Mouse (Mus musculus): ENCODE measurements around the gene Limch1. TPM values are rescaled to one million over a fixed set of nuclear protein-coding genes. Genes with fewer than 3 reads are reported as not detected.

Gene Limch1
- polyA plus RNA-seq, 1 experiment from 2014 or later, result 13.0 TPM

DNA sequence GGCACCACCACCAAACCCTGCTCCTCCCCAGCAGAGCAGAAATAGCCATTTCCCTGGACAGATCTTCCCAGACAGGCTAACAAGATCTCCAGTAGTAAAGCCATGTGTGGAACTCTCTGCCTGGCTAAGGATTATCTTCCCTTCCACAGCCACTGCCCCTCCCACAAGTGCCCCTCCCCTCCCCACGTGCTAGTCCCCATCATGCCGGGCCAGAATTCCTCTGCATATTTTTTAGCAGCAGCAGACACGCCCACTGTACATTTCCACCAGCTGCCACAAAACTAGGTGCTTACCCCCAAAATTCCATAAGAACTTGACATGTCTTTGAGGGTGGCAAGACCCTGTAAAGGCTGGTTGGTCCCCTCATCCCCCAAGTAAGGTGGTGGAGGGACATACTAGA is 284.3 kb downstream of the Limch1 start:
- H3K27ac ChIP-seq (ENCODE audit: low read length), result no peak overlapping the region

GRCm38 (mm10) chr5:67032601-67033000 is 287.0 kb downstream of the Limch1 start:
- Histone ChIP-seq H3K4me2 (ENCODE audit: low read depth, low read length) (no peak overlapping the region), H3K9ac (ENCODE audit: low read length) (no peak overlapping the region), H3K9me3 (replicated peaks; ENCODE audit: control insufficient read depth, low read length) (no peaks in the 10 kb centered on the region), H3K27ac (ENCODE audit: low read length) (no peak overlapping the region), H3K36me3 (ENCODE audit: control insufficient read depth, insufficient read depth, low read length) (no peaks in the 10 kb centered on the region), H3K4me1 (ENCODE audit: control insufficient read depth, insufficient read depth, low read length) (no peaks in the 10 kb centered on the region), H3K4me3 (replicated peaks; ENCODE audit: low read length) (no peak overlapping the region), H3K27me3 (ENCODE audit: control insufficient read depth, insufficient read depth, low read length) (no peaks in the 10 kb centered on the region)
- ATAC-seq (ENCODE audit: insufficient read depth, low FRiP score), result no peak
- 59% methylated on average over 7 of the region's 7 CpGs for WGBS

More for the DNA sequence above, 284.3 kb downstream of the Limch1 start:
- Histone ChIP-seq H3K36me3 (ENCODE audit: control insufficient read depth, insufficient read depth, low read length) (no peaks in the 10 kb centered on the region), H3K4me1 (ENCODE audit: control insufficient read depth, insufficient read depth, low read length) (no peaks in the 10 kb centered on the region), H3K4me2 (ENCODE audit: low read depth, low read length) (no peak overlapping the region), H3K9ac (ENCODE audit: low read length) (no peak overlapping the region), H3K4me3 (replicated peaks; ENCODE audit: low read length) (no peak overlapping the region), H3K27me3 (ENCODE audit: control insufficient read depth, insufficient read depth, low read length) (no peaks in the 10 kb centered on the region), H3K9me3 (replicated peaks; ENCODE audit: control insufficient read depth, low read length) (no peaks in the 10 kb centered on the region)
- WGBS, result 39% methylated on average over 3 of the region's 3 CpGs
- ATAC-seq (ENCODE audit: insufficient read depth, low FRiP score), result no peak

GRCm38 (mm10) chr5:67043932-67044331 is 298.3 kb downstream of the Limch1 start:
- H3K4me2 ChIP-seq (ENCODE audit: low read depth, low read length), result no peak overlapping the region
- no peaks in the 10 kb centered on the region for H3K36me3 ChIP-seq (ENCODE audit: control insufficient read depth, insufficient read depth, low read length)
- no peak overlapping the region for H3K4me3 ChIP-seq (replicated peaks; ENCODE audit: low read length)
- no peaks in the 10 kb centered on the region for H3K9me3 ChIP-seq (replicated peaks; ENCODE audit: control insufficient read depth, low read length)
- no peak overlapping the region for H3K27ac ChIP-seq (ENCODE audit: low read length)
- no peak for ATAC-seq (ENCODE audit: insufficient read depth, low FRiP score)
- no peak overlapping the region for H3K9ac ChIP-seq (ENCODE audit: low read length)
- WGBS, result 70% methylated on average over 8 of the region's 9 CpGs
- H3K4me1 ChIP-seq (ENCODE audit: control insufficient read depth, insufficient read depth, low read length), result no peaks in the 10 kb centered on the region
- no peaks in the 10 kb centered on the region for H3K27me3 ChIP-seq (ENCODE audit: control insufficient read depth, insufficient read depth, low read length)

- ATAC-seq (ENCODE audit: insufficient read depth, low FRiP score), result no peak
These were observed 302.4 kb downstream of the Limch1 start for GRCm38 (mm10) chr5:67048003-67048402.

GRCm38 (mm10) chr5:67057803-67058202 is 312.2 kb downstream of the Limch1 start:
- Histone ChIP-seq H3K27me3 (ENCODE audit: control insufficient read depth, insufficient read depth, low read length) (no peaks in the 10 kb centered on the region), H3K9ac (ENCODE audit: low read length) (no peak overlapping the region), H3K9me3 (replicated peaks; ENCODE audit: control insufficient read depth, low read length) (no peaks in the 10 kb centered on the region), H3K27ac (ENCODE audit: low read length) (no peak overlapping the region), H3K4me1 (ENCODE audit: control insufficient read depth, insufficient read depth, low read length) (no peaks in the 10 kb centered on the region), H3K4me3 (replicated peaks; ENCODE audit: low read length) (no peak overlapping the region), H3K4me2 (ENCODE audit: low read depth, low read length) (no peak overlapping the region), H3K36me3 (ENCODE audit: control insufficient read depth, insufficient read depth, low read length) (no peaks in the 10 kb centered on the region)
- WGBS, result 86% methylated on average over 6 of the region's 6 CpGs
- no peak for ATAC-seq (ENCODE audit: insufficient read depth, low FRiP score)

More at GRCm38 (mm10) chr5:67048003-67048402, 302.4 kb downstream of the Limch1 start:
- Histone ChIP-seq H3K4me2 (ENCODE audit: low read depth, low read length) (no peak overlapping the region), H3K9ac (ENCODE audit: low read length) (no peak overlapping the region), H3K36me3 (ENCODE audit: control insufficient read depth, insufficient read depth, low read length) (no peaks in the 10 kb centered on the region), H3K27me3 (ENCODE audit: control insufficient read depth, insufficient read depth, low read length) (no peaks in the 10 kb centered on the region), H3K4me1 (ENCODE audit: control insufficient read depth, insufficient read depth, low read length) (no peaks in the 10 kb centered on the region), H3K4me3 (replicated peaks; ENCODE audit: low read length) (no peak overlapping the region), H3K27ac (ENCODE audit: low read length) (no peak overlapping the region), H3K9me3 (replicated peaks; ENCODE audit: control insufficient read depth, low read length) (no peaks in the 10 kb centered on the region)
- WGBS, result 9% methylated on average over 4 of the region's 4 CpGs

DNA sequence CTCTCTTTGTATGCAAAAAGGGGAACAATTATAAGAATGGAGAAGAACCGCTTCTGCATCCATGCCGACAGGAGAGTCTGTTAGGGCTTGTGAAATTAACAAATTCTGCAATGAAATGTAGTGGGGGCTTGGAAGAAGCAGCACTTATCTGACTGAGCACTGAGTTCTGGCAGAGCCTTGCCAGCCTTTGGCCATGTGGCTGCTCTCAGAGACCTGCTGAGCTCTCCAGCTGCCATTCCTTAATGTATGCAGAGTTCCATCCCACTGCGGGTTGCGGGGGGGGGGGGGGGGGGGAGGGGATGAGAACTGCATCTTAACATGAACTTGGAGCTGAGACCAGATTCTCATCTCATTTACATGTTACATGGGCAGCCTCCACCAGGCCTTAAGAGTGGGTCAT is 314.9 kb downstream of the Limch1 start:
- Histone ChIP-seq H3K27me3 (ENCODE audit: control insufficient read depth, insufficient read depth, low read length) (no peaks in the 10 kb centered on the region), H3K4me1 (ENCODE audit: control insufficient read depth, insufficient read depth, low read length) (no peaks in the 10 kb centered on the region), H3K4me3 (replicated peaks; ENCODE audit: low read length) (no peak overlapping the region), H3K27ac (ENCODE audit: low read length) (no peak overlapping the region), H3K36me3 (ENCODE audit: control insufficient read depth, insufficient read depth, low read length) (no peaks in the 10 kb centered on the region), H3K9me3 (replicated peaks; ENCODE audit: control insufficient read depth, low read length) (no peaks in the 10 kb centered on the region), H3K9ac (ENCODE audit: low read length) (no peak overlapping the region), H3K4me2 (ENCODE audit: low read depth, low read length) (no peak overlapping the region)
- WGBS, result 53% methylated on average over 3 of the region's 4 CpGs
- ATAC-seq (ENCODE audit: insufficient read depth, low FRiP score), result no peak

GRCm38 (mm10) chr5:67063596-67063995 is 318.0 kb downstream of the Limch1 start:
- no peak overlapping the region for H3K9ac ChIP-seq (ENCODE audit: low read length)
- H3K4me1 ChIP-seq (ENCODE audit: control insufficient read depth, insufficient read depth, low read length), result no peaks in the 10 kb centered on the region
- H3K4me2 ChIP-seq (ENCODE audit: low read depth, low read length), result no peak overlapping the region
- WGBS, result 73% methylated on average over 9 of the region's 9 CpGs
- no peak for ATAC-seq (ENCODE audit: insufficient read depth, low FRiP score)
- no peaks in the 10 kb centered on the region for H3K27me3 ChIP-seq (ENCODE audit: control insufficient read depth, insufficient read depth, low read length)
- no peak overlapping the region for H3K4me3 ChIP-seq (replicated peaks; ENCODE audit: low read length)
- no peaks in the 10 kb centered on the region for H3K9me3 ChIP-seq (replicated peaks; ENCODE audit: control insufficient read depth, low read length)
- H3K27ac ChIP-seq (ENCODE audit: low read length), result no peak overlapping the region
- H3K36me3 ChIP-seq (ENCODE audit: control insufficient read depth, insufficient read depth, low read length), result no peaks in the 10 kb centered on the region

- Histone ChIP-seq H3K9me3 (replicated peaks; ENCODE audit: control insufficient read depth, low read length) (no peaks in the 10 kb centered on the region), H3K4me3 (replicated peaks; ENCODE audit: low read length) (no peak overlapping the region), H3K27me3 (ENCODE audit: control insufficient read depth, insufficient read depth, low read length) (0 out of 2 replicates have a peak, but pooled peaks cover 8% of the 10 kb centered on the region), H3K27ac (ENCODE audit: low read length) (no peak overlapping the region), H3K4me2 (ENCODE audit: low read depth, low read length) (no peak overlapping the region), H3K36me3 (ENCODE audit: control insufficient read depth, insufficient read depth, low read length) (no peaks in the 10 kb centered on the region), H3K9ac (ENCODE audit: low read length) (no peak overlapping the region), H3K4me1 (ENCODE audit: control insufficient read depth, insufficient read depth, low read length) (no peaks in the 10 kb centered on the region)
- ATAC-seq (ENCODE audit: insufficient read depth, low FRiP score), result no peak
- WGBS, result 37% methylated on average over 6 of the region's 6 CpGs
These were observed 337.5 kb downstream of the Limch1 start for GRCm38 (mm10) chr5:67083117-67083516.

DNA sequence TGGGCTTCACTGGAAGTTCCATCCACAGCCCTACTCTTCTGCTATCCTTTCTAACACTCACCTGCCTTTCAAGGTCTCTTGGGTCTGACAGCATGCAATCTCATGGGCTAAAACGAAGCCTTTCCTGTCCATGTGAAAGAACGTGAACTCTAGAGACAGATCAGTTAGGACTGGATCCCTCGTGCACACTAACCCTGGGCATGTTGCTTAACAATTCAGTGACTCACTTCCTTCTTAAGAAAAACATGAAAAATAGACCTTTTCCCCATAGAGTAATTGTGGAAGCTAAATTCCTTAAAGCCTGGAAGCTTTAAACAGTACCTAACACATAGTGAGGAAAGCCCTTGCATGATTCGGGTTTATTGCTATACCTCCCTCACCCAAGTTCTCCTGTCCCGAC is 345.2 kb downstream of the Limch1 start:
- Histone ChIP-seq H3K4me1 (ENCODE audit: control insufficient read depth, insufficient read depth, low read length) (peaks cover under 1% of the 10 kb centered on the region; the same call in 1 of the 2 replicates), H3K27me3 (ENCODE audit: control insufficient read depth, insufficient read depth, low read length) (peaks cover 56% of the 10 kb centered on the region), H3K27ac (ENCODE audit: low read length) (no peak overlapping the region), H3K4me2 (ENCODE audit: low read depth, low read length) (no peak overlapping the region), H3K9ac (ENCODE audit: low read length) (no peak overlapping the region), H3K9me3 (replicated peaks; ENCODE audit: control insufficient read depth, low read length) (no peaks in the 10 kb centered on the region), H3K36me3 (ENCODE audit: control insufficient read depth, insufficient read depth, low read length) (no peaks in the 10 kb centered on the region), H3K4me3 (replicated peaks; ENCODE audit: low read length) (no peak overlapping the region)
- WGBS, result 59% methylated on average over 5 of the region's 5 CpGs
- no peak for ATAC-seq (ENCODE audit: insufficient read depth, low FRiP score)

- no peaks in the 10 kb centered on the region for H3K9me3 ChIP-seq (replicated peaks; ENCODE audit: control insufficient read depth, low read length)
- 12% methylated on average over 4 of the region's 4 CpGs for WGBS
- H3K9ac ChIP-seq (ENCODE audit: low read length), result no peak overlapping the region
- no peaks in the 10 kb centered on the region for H3K36me3 ChIP-seq (ENCODE audit: control insufficient read depth, insufficient read depth, low read length)
- H3K27ac ChIP-seq (ENCODE audit: low read length), result no peak overlapping the region
- no peak overlapping the region for H3K4me2 ChIP-seq (ENCODE audit: low read depth, low read length)
- H3K4me3 ChIP-seq (replicated peaks; ENCODE audit: low read length), result no peak overlapping the region
- H3K4me1 ChIP-seq (ENCODE audit: control insufficient read depth, insufficient read depth, low read length), result peaks cover 2% of the 10 kb centered on the region; the same call in 1 of the 2 replicates
- ATAC-seq (ENCODE audit: insufficient read depth, low FRiP score), result no peak
- H3K27me3 ChIP-seq (ENCODE audit: control insufficient read depth, insufficient read depth, low read length), result peaks cover 62% of the 10 kb centered on the region
These were observed 346.1 kb downstream of the Limch1 start for GRCm38 (mm10) chr5:67091766-67092165.

Measured in stomach, embryonic 16.5 days (tissue).